Mouse (Mus musculus) small intestine, adult 2 months (tissue): ENCODE results near the gene Kcnq2. TPM values are rescaled to one million over a fixed set of nuclear protein-coding genes. Genes with fewer than 3 reads are reported as not detected.

Source experiments
- H3K27ac ChIP-seq: fragments of 200-500 bp; 2 replicates; pipeline ENCODE4 v1.5.1; 2012; ENCODE audit warnings: low read depth, low read length, control low read depth, inconsistent platforms; ENCODE audit not compliant: insufficient read depth
- H3K27me3 ChIP-seq: fragments of 200-500 bp; 2 replicates; pipeline ENCODE4 v1.6.1; 2012; ENCODE audit warnings: mild to moderate bottlenecking, moderate library complexity, low read length, inconsistent platforms; ENCODE audit not compliant: control insufficient read depth, insufficient read depth
- H3K36me3 ChIP-seq: fragments of 200-500 bp; 2 replicates; pipeline ENCODE4 v1.6.1; 2012; ENCODE audit warnings: mild to moderate bottlenecking, low read length, control low read depth, inconsistent platforms; ENCODE audit not compliant: control insufficient read depth, insufficient read depth
- H3K4me1 ChIP-seq: fragments of 200-500 bp; 2 replicates; pipeline ENCODE4 v1.6.1; 2012; ENCODE audit warnings: low read length, inconsistent platforms, mixed read lengths; ENCODE audit not compliant: control insufficient read depth, insufficient read depth, insufficient read length
- H3K4me3 ChIP-seq: fragments of 200-500 bp; 2 replicates; pipeline ENCODE4 v1.5.1; 2012; ENCODE audit warnings: low read depth, mild to moderate bottlenecking, control low read depth, inconsistent platforms, low read length, moderate library complexity
- CTCF ChIP-seq: fragments of 200-500 bp; IDR thresholded peaks from 2 replicates; pipeline ENCODE4 v1.5.1; 2012; ENCODE audit warnings: low read depth, mild to moderate bottlenecking, control low read depth, inconsistent platforms, low read length, moderate library complexity, mixed read lengths; ENCODE audit not compliant: insufficient replicate concordance, insufficient read length; ENCODE audit errors: extremely low read depth
- POLR2A ChIP-seq: fragments of 200-500 bp; IDR thresholded peaks from 2 replicates; pipeline ENCODE4 v1.6.1; 2012; ENCODE audit warnings: low read depth, mild to moderate bottlenecking, control low read depth, inconsistent platforms, low read length, moderate library complexity
- WGBS: fragments of 180-500 bp; shearing (Covaris S2); methylation state at CpG from one replicate; pipeline ENCODE4 v1.1.7; 2018; 5-methylcytosine and 5-hydroxymethylcytosine counted together
- polyA plus RNA-seq: library from polyadenylated mRNA; depleted of rRNA; stranded (reverse); fragments of >200 nt; gene quantifications from 2 replicates; pipeline ENCODE4 v1.2.3, GENCODE M21; 2012; rRNA removed

Gene Kcnq2
- polyA plus RNA-seq, result 0.29 and 0.51 TPM in 2 replicates

DNA sequence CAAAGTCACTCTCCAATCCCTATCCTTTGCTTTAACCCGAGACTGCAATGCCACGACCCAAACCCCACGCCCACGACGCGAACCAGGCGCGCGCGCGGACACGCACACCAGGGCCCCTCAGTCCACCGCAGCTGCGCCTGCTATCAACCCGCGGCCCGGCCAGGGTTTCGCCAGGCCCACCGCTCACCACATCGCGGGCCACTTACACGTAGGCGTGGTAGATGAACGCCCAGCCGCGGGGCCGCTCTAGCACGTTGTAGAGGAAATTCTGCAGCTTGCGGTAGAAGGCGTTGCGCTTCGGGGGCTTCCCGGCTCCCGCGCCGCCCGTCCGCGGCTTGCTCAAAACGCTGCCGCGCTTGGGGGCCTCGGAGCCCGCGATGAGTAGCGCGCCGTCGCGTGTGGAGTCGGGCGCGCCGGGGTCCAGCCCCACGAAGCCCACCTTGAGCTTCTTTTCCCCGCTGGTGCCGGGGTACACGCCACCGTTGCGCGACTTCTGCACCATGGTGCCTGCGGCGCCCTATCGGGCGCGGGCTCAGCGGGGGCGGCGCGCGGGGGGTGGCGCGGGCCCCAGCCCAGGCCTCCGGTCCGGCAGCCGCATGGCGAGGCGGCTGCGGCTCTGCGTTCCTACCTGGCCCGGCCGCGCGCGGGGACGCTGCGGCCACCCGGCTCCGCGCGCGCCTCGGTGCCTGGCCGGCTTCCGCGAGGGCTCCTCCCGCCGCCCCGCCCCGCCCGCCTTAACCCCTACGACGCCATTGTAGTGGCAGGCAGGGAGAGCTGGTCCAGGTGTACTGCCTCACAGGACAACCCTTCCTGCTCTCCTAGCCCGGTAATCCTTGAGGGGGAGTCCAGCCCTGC, at the start of gene Kcnq2:
Kcnq2 (minus strand) TSS at position 710 of the 855 bp plus-strand sequence.
- H3K36me3 ChIP-seq, result no peaks in the 10 kb centered on the region
- H3K27me3 ChIP-seq, result peaks cover 22% of the 10 kb centered on the region
- WGBS, result under 1% methylated on average over 104 of the region's 104 CpGs
- H3K4me1 ChIP-seq, result 0 out of 2 replicates have a peak, but pooled peaks cover 2% of the 10 kb centered on the region
- TF ChIP-seq CTCF, result no peak
- no peak for TF ChIP-seq POLR2A
- H3K27ac ChIP-seq, result no peak within 1 kb of the TSS
- 0 out of 2 replicates have a peak within 1 kb of the TSS, but pooled peaks have one; percentile 5 for H3K4me3 ChIP-seq

DNA sequence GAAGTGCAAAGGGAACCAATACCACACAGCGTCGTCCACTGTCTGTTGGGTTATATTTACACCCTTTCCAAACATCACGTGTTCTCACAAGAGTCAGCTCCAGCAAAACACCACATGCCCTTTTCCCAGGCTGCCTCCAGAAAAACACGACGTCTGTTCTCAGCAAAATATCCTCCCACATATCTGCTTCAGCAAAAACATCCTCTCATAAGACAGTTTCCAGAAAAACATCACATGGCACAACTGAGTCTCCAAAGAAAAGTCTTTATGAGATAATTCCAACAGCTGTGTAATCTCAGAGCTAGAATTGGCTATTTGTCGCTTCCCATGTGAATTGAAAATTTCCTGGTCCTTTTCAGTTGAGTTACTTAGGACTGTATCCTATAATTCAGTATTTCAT, 45.8 kb upstream of the Kcnq2 start:
- TF ChIP-seq POLR2A (no peak), CTCF (no peak)
- H3K36me3 ChIP-seq, result no peaks in the 10 kb centered on the region
- no peaks in the 10 kb centered on the region for H3K4me1 ChIP-seq
- H3K27ac ChIP-seq, result no peak overlapping the region
- no peaks in the 10 kb centered on the region for H3K27me3 ChIP-seq
- WGBS, result 65% methylated on average over 6 of the region's 6 CpGs
- no peak overlapping the region for H3K4me3 ChIP-seq

DNA sequence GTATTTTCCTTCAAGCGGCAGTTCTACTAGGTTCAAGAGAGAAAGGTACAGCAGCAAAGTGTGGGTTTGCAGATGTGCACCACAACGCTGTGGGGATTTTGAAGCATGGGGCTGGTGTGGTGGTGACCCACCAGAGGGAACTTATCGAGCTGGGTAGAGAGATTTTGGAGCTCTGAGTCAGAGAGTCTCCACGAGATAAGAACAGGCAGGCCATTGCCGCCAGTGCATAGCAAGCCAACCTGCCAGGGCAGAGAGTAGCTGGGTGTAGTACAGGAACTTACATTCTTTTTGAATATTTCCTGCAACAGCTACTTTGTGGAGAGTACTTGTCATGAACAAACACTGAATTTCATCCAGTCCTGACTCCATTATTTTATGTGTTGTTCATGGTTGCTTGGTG, 43.4 kb upstream of the Kcnq2 start:
- Histone ChIP-seq H3K27ac (no peak overlapping the region), H3K36me3 (no peaks in the 10 kb centered on the region), H3K27me3 (no peaks in the 10 kb centered on the region), H3K4me1 (no peaks in the 10 kb centered on the region), H3K4me3 (no peak overlapping the region)
- WGBS, result 60% methylated on average over 5 of the region's 5 CpGs
- TF ChIP-seq POLR2A (no peak), CTCF (no peak)

DNA sequence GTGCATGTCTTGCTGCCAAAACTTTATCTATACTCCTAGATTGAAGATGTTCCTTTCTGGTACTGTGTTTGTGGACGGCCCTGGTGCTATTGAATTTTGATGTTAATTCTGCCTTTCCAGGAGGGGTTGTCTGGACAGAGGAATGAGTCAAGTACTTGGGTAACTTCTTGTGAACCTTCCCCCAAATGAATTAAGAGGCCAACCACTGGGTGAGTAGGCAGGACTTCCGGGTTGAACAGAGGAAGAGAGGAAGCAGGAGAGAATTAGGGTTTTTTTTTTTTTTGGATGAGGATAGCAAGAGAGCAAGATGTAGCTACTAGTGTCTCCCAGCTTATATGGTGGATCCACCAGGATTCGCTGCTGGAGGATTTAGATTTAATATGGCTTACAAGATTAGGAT, 42.9 kb upstream of the Kcnq2 start:
- TF ChIP-seq POLR2A, result no peak
- TF ChIP-seq CTCF, result no peak
- H3K4me1 ChIP-seq, result no peaks in the 10 kb centered on the region
- H3K36me3 ChIP-seq, result no peaks in the 10 kb centered on the region
- no peaks in the 10 kb centered on the region for H3K27me3 ChIP-seq
- H3K27ac ChIP-seq, result no peak overlapping the region
- 74% methylated on average over 3 of the region's 3 CpGs for WGBS
- H3K4me3 ChIP-seq, result no peak overlapping the region

DNA sequence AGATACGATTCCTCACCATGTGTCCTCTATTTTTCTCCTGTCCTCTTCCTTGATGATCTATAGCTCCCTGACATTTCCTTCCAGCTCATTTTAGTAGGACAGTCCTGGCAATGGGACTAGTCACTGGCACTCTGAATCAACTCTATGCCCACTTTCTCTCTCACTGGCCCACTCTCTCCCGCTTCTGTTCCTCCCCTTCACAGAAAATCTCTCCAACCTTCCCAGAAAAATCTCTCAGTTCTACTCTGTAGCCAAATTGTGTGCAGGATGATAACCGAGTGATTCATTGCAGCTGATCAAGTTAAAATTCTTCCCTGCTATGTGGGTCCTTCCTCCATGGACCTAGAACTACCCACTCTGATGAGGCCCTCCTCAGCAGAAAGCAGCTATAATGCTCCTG, 39.5 kb upstream of the Kcnq2 start:
- no peaks in the 10 kb centered on the region for H3K36me3 ChIP-seq
- no peaks in the 10 kb centered on the region for H3K27me3 ChIP-seq
- no peak for TF ChIP-seq POLR2A
- no peak for TF ChIP-seq CTCF
- no peaks in the 10 kb centered on the region for H3K4me1 ChIP-seq
- H3K4me3 ChIP-seq, result no peak overlapping the region
- no peak overlapping the region for H3K27ac ChIP-seq
- WGBS, result 81% methylated on average over 3 of the region's 3 CpGs

DNA sequence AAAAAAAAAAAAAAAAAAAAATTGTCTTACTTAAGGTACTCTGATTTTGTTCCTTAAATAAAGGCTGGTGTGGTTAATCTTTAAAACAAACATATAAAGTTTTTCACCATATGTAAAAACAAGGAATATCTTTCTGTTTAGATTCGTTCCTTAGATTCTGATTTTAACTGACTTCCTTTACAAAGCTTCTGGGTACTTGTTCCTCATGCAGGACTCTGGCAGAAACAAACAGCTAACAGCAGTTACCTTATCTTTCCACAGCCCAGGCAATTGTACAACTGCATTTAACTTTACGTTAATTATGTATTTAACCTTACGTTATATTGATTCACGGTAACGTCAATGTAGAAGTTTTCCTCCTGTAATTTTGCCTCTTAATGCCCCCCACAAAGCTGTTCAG, 31.4 kb upstream of the Kcnq2 start:
- 46% methylated on average over 5 of the region's 5 CpGs for WGBS
- TF ChIP-seq POLR2A (no peak), CTCF (no peak)
- H3K4me3 ChIP-seq, result no peak overlapping the region

DNA sequence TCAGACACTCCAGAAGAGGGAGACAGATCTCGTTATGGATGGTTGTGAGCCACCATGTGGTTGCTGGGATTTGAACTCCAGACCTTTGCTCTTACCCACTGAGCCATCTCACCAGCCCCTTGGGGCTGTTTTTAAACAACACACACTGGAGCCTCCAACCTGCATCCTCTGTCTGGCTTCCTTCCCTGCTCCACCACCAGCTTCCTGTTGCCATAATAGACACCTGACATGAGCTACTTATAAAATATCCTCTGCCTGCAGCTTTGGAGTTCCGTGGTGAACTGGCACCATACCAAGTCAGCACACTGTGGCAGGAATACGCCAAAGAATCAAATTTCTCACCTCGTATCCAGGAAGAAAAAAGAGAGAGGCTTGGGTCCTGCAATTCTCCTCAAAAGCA, 25.7 kb upstream of the Kcnq2 start:
- H3K27me3 ChIP-seq, result peaks cover 10% of the 10 kb centered on the region
- no peak for TF ChIP-seq POLR2A
- TF ChIP-seq CTCF, result no peak
- no peak overlapping the region for H3K4me3 ChIP-seq
- WGBS, result 51% methylated on average over 4 of the region's 4 CpGs
- H3K27ac ChIP-seq, result no peak overlapping the region
- no peaks in the 10 kb centered on the region for H3K4me1 ChIP-seq
- H3K36me3 ChIP-seq, result no peaks in the 10 kb centered on the region

More for the DNA sequence above, 31.4 kb upstream of the Kcnq2 start:
- Histone ChIP-seq H3K36me3 (no peaks in the 10 kb centered on the region), H3K27ac (no peak overlapping the region), H3K27me3 (no peaks in the 10 kb centered on the region; the same call in 1 of the 2 replicates), H3K4me1 (peaks cover 2% of the 10 kb centered on the region; the same call in 1 of the 2 replicates)
